ENCODE assay signal across 10 mouse cellular contexts in genomic region chr4:141248614-141248978, GRCm38 (mm10). TPM values are rescaled to one million over a fixed set of nuclear protein-coding genes. Genes with fewer than 3 reads are reported as not detected.
A peak's percentile ranks its signal among the peaks of the same experiment; 100 is the strongest.
DNase-seq lines count a peak whose midpoint lies in the region; ATAC-seq and TF ChIP-seq lines count a peak whose summit lies in the region.
"Had no signal": no experiment of that assay in that cellular context is flagged by ENCODE, and none has a peak within 500 bp of the region (broad histone marks: within the 10 kb centered on the region; RNA-seq: fewer than 3 reads in every experiment).

No protein-coding gene starts in this region.

- H3K27me3 ChIP-seq in kidney, postnatal 0 days (ENCODE audit: insufficient read depth, low read length): peaks cover 11% of the 10 kb centered on the region
- peaks cover 35% of the 10 kb centered on the region for H3K27me3 ChIP-seq in embryonic facial prominence, embryonic 15.5 days
- H3K27me3 ChIP-seq in hindbrain, postnatal 0 days (ENCODE audit: insufficient read depth, low read length): peaks cover 12% of the 10 kb centered on the region
- peaks cover 80% of the 10 kb centered on the region for H3K27me3 ChIP-seq in neural tube, embryonic 13.5 days
- H3K27me3 ChIP-seq: Patski had no signal

- H3K27ac ChIP-seq in kidney, postnatal 0 days: no peak overlapping the region
- no peak overlapping the region for H3K27ac ChIP-seq in embryonic facial prominence, embryonic 15.5 days (replicated peaks)
- H3K27ac ChIP-seq in hindbrain, postnatal 0 days: no peak overlapping the region
- no peak overlapping the region for H3K27ac ChIP-seq in neural tube, embryonic 13.5 days (replicated peaks)

- ATAC-seq in kidney, postnatal 0 days (replicated peaks; ENCODE audit: low FRiP score, low read depth): peak; percentile 19; the same call in 1 of the 2 replicates
- no peak for ATAC-seq in embryonic facial prominence, embryonic 15.5 days (ENCODE audit: insufficient number of reproducible peaks, low FRiP score, low TSS enrichment, low read depth)
- ATAC-seq in hindbrain, postnatal 0 days: no peak
- no peak for ATAC-seq in neural tube, embryonic 13.5 days (ENCODE audit: low read depth)
- ATAC-seq: Patski had no signal

- DNase-seq in kidney, postnatal 0 days (ENCODE audit: low spot score): no peak
- no peak for DNase-seq in kidney, adult 11 months
- no peak for DNase-seq in hindbrain, postnatal 0 days (ENCODE audit: low spot score)
- DNase-seq in left cerebral cortex, adult 18-20 months (ENCODE audit: low spot score in 2 of 2): no peak
- no peak for DNase-seq in thymus, postnatal 25 days
- DNase-seq: kidney, adult 18-20 months; left cerebral cortex, postnatal 4 days had no signal

- H3K36me3 ChIP-seq in kidney, postnatal 0 days (ENCODE audit: insufficient read depth, low read length): no peaks in the 10 kb centered on the region; the same call in 1 of the 2 replicates
- H3K36me3 ChIP-seq in embryonic facial prominence, embryonic 15.5 days: peaks cover 16% of the 10 kb centered on the region
- H3K36me3 ChIP-seq in hindbrain, postnatal 0 days (ENCODE audit: insufficient read depth, low read length): no peaks in the 10 kb centered on the region
- no peaks in the 10 kb centered on the region for H3K36me3 ChIP-seq in neural tube, embryonic 13.5 days

- no peak overlapping the region for H3K4me3 ChIP-seq in kidney, postnatal 0 days (replicated peaks; ENCODE audit: low read depth, low read length)
- peak overlapping the region; percentile 46 for H3K4me3 ChIP-seq in embryonic facial prominence, embryonic 15.5 days (replicated peaks)
- H3K4me3 ChIP-seq in hindbrain, postnatal 0 days (ENCODE audit: low read length): no peak overlapping the region
- peak overlapping the region; percentile 38; the same call in 1 of the 2 replicates for H3K4me3 ChIP-seq in neural tube, embryonic 13.5 days

- H3K9ac ChIP-seq in kidney, postnatal 0 days (ENCODE audit: low read depth, low read length): no peak overlapping the region
- no peak overlapping the region for H3K9ac ChIP-seq in embryonic facial prominence, embryonic 15.5 days
- no peak overlapping the region for H3K9ac ChIP-seq in hindbrain, postnatal 0 days (replicated peaks; ENCODE audit: low read length)
- no peak overlapping the region for H3K9ac ChIP-seq in neural tube, embryonic 13.5 days

- H3K4me2 ChIP-seq in kidney, postnatal 0 days (ENCODE audit: low read length): peak overlapping the region; percentile 73
- peak overlapping the region; percentile 68 for H3K4me2 ChIP-seq in embryonic facial prominence, embryonic 15.5 days (replicated peaks)
- 0 out of 2 replicates have a peak overlapping the region, but pooled peaks have one; percentile 61 for H3K4me2 ChIP-seq in hindbrain, postnatal 0 days (ENCODE audit: low read depth, low read length)
- H3K4me2 ChIP-seq in neural tube, embryonic 13.5 days: peak overlapping the region; percentile 53

- WGBS in kidney, postnatal 0 days: 11% methylated on average over 10 of the region's 11 CpGs
- WGBS in embryonic facial prominence, embryonic 15.5 days: 8% methylated on average over 11 of the region's 11 CpGs
- 9% methylated on average over 11 of the region's 11 CpGs for WGBS in hindbrain, postnatal 0 days
- WGBS in neural tube, embryonic 13.5 days: 11% methylated on average over 11 of the region's 11 CpGs

- no peaks in the 10 kb centered on the region for H3K9me3 ChIP-seq in kidney, postnatal 0 days (replicated peaks; ENCODE audit: low read length)
- H3K9me3 ChIP-seq in embryonic facial prominence, embryonic 15.5 days (replicated peaks): no peaks in the 10 kb centered on the region
- no peaks in the 10 kb centered on the region for H3K9me3 ChIP-seq in hindbrain, postnatal 0 days (ENCODE audit: low read length)
- H3K9me3 ChIP-seq in neural tube, embryonic 13.5 days: no peaks in the 10 kb centered on the region

- H3K4me1 ChIP-seq in kidney, postnatal 0 days (replicated peaks; ENCODE audit: insufficient read depth, low read length): peaks cover 28% of the 10 kb centered on the region; the same call in 1 of the 2 replicates
- peaks cover 55% of the 10 kb centered on the region for H3K4me1 ChIP-seq in embryonic facial prominence, embryonic 15.5 days
- 0 out of 2 replicates have a peak, but pooled peaks cover 7% of the 10 kb centered on the region for H3K4me1 ChIP-seq in hindbrain, postnatal 0 days (ENCODE audit: insufficient read depth, low read length)
- peaks cover 49% of the 10 kb centered on the region for H3K4me1 ChIP-seq in neural tube, embryonic 13.5 days (replicated peaks)

- peak; percentile 33; the same call in 1 of the 2 replicates for TF ChIP-seq CTCF in kidney, postnatal 0 days (IDR thresholded peaks at IDR 0.05; ENCODE audit: low read depth)
- TF ChIP-seq CTCF in hindbrain, postnatal 0 days (IDR thresholded peaks at IDR 0.05; ENCODE audit: low read depth): no peak

RNA-seq across cellular contexts. Expression of gene Arhgef19, which starts 9.3 kb away (rescaled TPM):
- 5.2 and 5.7 TPM in 2 replicates for polyA plus RNA-seq in kidney, postnatal 0 days (2015; fragmentation: Nextera tagmentation; extraction: Ambion mirVana)
- polyA plus RNA-seq in embryonic facial prominence, embryonic 15.5 days (2015; fragmentation: Nextera tagmentation; extraction: Ambion mirVana): 25.6 and 27.7 TPM in 2 replicates
- total RNA-seq in hindbrain, postnatal 0 days (2014; rRNA removed): 1.2 and 2.3 TPM in 2 replicates
- 1.2 TPM in 2 replicates for polyA plus RNA-seq in hindbrain, postnatal 0 days (2015; fragmentation: Nextera tagmentation; extraction: Ambion mirVana)
- polyA plus RNA-seq in neural tube, embryonic 13.5 days (2015; fragmentation: Nextera tagmentation; extraction: Ambion mirVana): 2.1 and 2.2 TPM in 2 replicates
- 10 to 100 TPM; 17.9 to 21.2 TPM for total RNA-seq in left cerebral cortex, adult 18-20 months (2021)

RNA-seq across cellular contexts. Expression of gene Rsg1, which starts 34.8 kb away (rescaled TPM):
- 2.7 and 3.1 TPM in 2 replicates for polyA plus RNA-seq in kidney, postnatal 0 days (2015; fragmentation: Nextera tagmentation; extraction: Ambion mirVana)
- polyA plus RNA-seq in embryonic facial prominence, embryonic 15.5 days (2015; fragmentation: Nextera tagmentation; extraction: Ambion mirVana): 6.8 and 8.1 TPM in 2 replicates
- total RNA-seq in hindbrain, postnatal 0 days (2014; rRNA removed): 2.4 and 8.7 TPM in 2 replicates
- polyA plus RNA-seq in hindbrain, postnatal 0 days (2015; fragmentation: Nextera tagmentation; extraction: Ambion mirVana): 3.9 and 4.3 TPM in 2 replicates
- 6.4 and 7.0 TPM in 2 replicates for polyA plus RNA-seq in neural tube, embryonic 13.5 days (2015; fragmentation: Nextera tagmentation; extraction: Ambion mirVana)
- 1 to 10 TPM; 3.6 to 4.3 TPM for total RNA-seq in left cerebral cortex, adult 18-20 months (2021)

RNA-seq across cellular contexts. Expression of gene Epha2, which starts 52.4 kb away (rescaled TPM):
- polyA plus RNA-seq in kidney, postnatal 0 days (2015; fragmentation: Nextera tagmentation; extraction: Ambion mirVana): 5.6 and 5.8 TPM in 2 replicates
- polyA plus RNA-seq in embryonic facial prominence, embryonic 15.5 days (2015; fragmentation: Nextera tagmentation; extraction: Ambion mirVana): 7.4 and 7.6 TPM in 2 replicates
- 1.6 and 3.5 TPM in 2 replicates for total RNA-seq in hindbrain, postnatal 0 days (2014; rRNA removed)
- polyA plus RNA-seq in hindbrain, postnatal 0 days (2015; fragmentation: Nextera tagmentation; extraction: Ambion mirVana): 0.44 and 0.46 TPM in 2 replicates
- polyA plus RNA-seq in neural tube, embryonic 13.5 days (2015; fragmentation: Nextera tagmentation; extraction: Ambion mirVana): 1.7 and 2.2 TPM in 2 replicates
- total RNA-seq in left cerebral cortex, adult 18-20 months (2021): 1 to 10 TPM; 1.3 to 1.5 TPM

Comparison
In these comparisons a context has a peak if more than half of its experiments do, and no peak if none do; other contexts are left out.
1. H3K4me3 ChIP-seq: peak in embryonic facial prominence, embryonic 15.5 days (single experiment) and neural tube, embryonic 13.5 days (single experiment); none in kidney, postnatal 0 days (single experiment) and hindbrain, postnatal 0 days (single experiment).
2. Peak in every context shown above with its lines, with median percentiles within 50 percentile points of each other: H3K4me2 ChIP-seq.